In the genomic region with DNA sequence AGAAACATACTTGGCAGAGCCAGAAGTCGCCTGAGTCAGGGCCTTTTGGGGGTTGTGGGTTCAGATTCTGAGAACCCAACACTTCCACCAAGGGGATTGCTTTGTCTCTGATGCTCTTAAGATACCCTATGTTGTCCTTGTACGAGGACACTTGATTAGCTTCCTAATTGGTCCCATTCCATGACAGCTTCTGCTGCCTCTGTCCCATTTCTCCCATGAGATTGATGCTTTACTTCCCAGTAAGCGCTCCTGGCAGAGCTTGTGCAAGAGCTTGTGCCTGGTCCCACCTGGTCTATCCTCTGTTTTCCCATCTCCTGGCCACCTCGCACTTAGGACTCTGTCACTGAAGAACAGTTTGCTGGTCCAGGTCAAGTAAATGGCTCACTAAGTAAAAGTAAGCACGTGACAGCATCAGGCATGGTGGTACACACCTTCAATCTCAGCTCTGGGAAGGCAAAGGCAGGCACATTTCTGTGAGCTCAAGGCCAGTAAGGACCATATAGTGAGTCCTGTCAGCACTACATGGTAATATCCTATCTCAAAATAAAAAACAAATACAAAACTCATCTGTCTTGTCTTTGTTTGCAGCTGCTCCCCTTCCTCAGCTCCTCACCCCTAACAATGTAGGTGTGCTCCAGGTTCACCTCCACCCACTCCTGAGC, we compare ENCODE assay signal across 7 mouse cellular contexts. TPM values are rescaled to one million over a fixed set of nuclear protein-coding genes. Genes with fewer than 3 reads are reported as not detected.
DNase-seq lines count a peak whose midpoint lies in the region; ATAC-seq and TF ChIP-seq lines count a peak whose summit lies in the region.
"Not testable (repeated sequence)": the region's sequence is repeated elsewhere in the genome, so short reads cannot be mapped to it uniquely, and the experiment has no call there.

No protein-coding gene starts in this region.

- 54% methylated on average over 5 of the region's 5 CpGs for WGBS in liver, embryonic 12.5 days (ENCODE audit: insufficient replicate concordance)
- WGBS in midbrain, postnatal 0 days = 66% methylated on average over 5 of the region's 5 CpGs

- H3K9me3 ChIP-seq in liver, embryonic 12.5 days (replicated peaks) = peaks cover 15% of the 10 kb centered on the region
- H3K9me3 ChIP-seq in midbrain, postnatal 0 days (ENCODE audit: low read length) = peaks cover 16% of the 10 kb centered on the region; the same call in 1 of the 2 replicates

- H3K27me3 ChIP-seq in liver, embryonic 12.5 days (replicated peaks); midbrain, postnatal 0 days (ENCODE audit: insufficient read depth, low read length); splenic B cell, adult 2 months (ENCODE audit: control insufficient read depth, insufficient read depth, low read length, poor library complexity, severe bottlenecking): not testable (repeated sequence)

- H3K4me2 ChIP-seq in liver, embryonic 12.5 days; midbrain, postnatal 0 days (ENCODE audit: low read depth, low read length, poor library complexity, severe bottlenecking): not testable (repeated sequence)

- not testable (repeated sequence) for H3K36me3 ChIP-seq in liver, embryonic 12.5 days; midbrain, postnatal 0 days (ENCODE audit: insufficient read depth, low read length); splenic B cell, adult 2 months (ENCODE audit: control insufficient read depth, insufficient read depth, low read length, poor library complexity, severe bottlenecking)

- H3K4me1 ChIP-seq in liver, embryonic 12.5 days; midbrain, postnatal 0 days (ENCODE audit: insufficient read depth, low read length): not testable (repeated sequence)

- intact Hi-C loops in heart, postnatal 25 days (cut with DNase I) = not testable (repeated sequence)

- ATAC-seq in liver, embryonic 12.5 days = peak; percentile 38
- ATAC-seq in midbrain, postnatal 0 days (ENCODE audit: low FRiP score) = peak; percentile 39

- TF ChIP-seq CTCF in midbrain, postnatal 0 days (IDR thresholded peaks at IDR 0.05) = not testable (repeated sequence)

- H3K4me3 ChIP-seq in liver, embryonic 12.5 days; midbrain, postnatal 0 days (ENCODE audit: low read depth, low read length): not testable (repeated sequence)

- not testable (repeated sequence) for H3K9ac ChIP-seq in liver, embryonic 12.5 days; midbrain, postnatal 0 days (replicated peaks; ENCODE audit: low read length, poor library complexity, severe bottlenecking)

- peak; percentile 56 for DNase-seq in cerebellum, adult 9-11 months
- peak; percentile 54 to 67 for DNase-seq in frontal cortex, postnatal 14 days (ENCODE audit: low spot score in 2 of 2)
- peak; percentile 77 for DNase-seq in heart, postnatal 25 days (ENCODE audit: low spot score)
- peak; percentile 56 for DNase-seq in kidney, postnatal 10 days
- DNase-seq in midbrain, postnatal 0 days (ENCODE audit: low spot score) = not testable (repeated sequence)
- DNase-seq in splenic B cell, adult 2 months (ENCODE audit: low read depth, low spot score) = peak; percentile 29

- H3K27ac ChIP-seq in liver, embryonic 12.5 days; midbrain, postnatal 0 days (ENCODE audit: low read depth, low read length): not testable (repeated sequence)

RNA-seq across cellular contexts. Expression of gene Sfi1, which starts 30.9 kb away (rescaled TPM):
- 10 to 100 TPM; 19.1 to 21.7 TPM for total RNA-seq in heart, postnatal 25 days (2021)
- 6.5 and 6.9 TPM in 2 replicates for polyA plus RNA-seq in liver, embryonic 12.5 days (2016; fragmentation: Nextera tagmentation; extraction: Ambion mirVana)
- 16.3 and 17.6 TPM in 2 replicates for total RNA-seq in midbrain, postnatal 0 days (2014; rRNA removed)
- polyA plus RNA-seq in midbrain, postnatal 0 days (2015; fragmentation: Nextera tagmentation; extraction: Ambion mirVana) = 10.8 and 11.3 TPM in 2 replicates

RNA-seq across cellular contexts. Expression of gene Eif4enif1, which starts 39.8 kb away (rescaled TPM):
- 10 to 100 TPM; 42.1 to 45.1 TPM for total RNA-seq in heart, postnatal 25 days (2021)
- 38.8 and 44.4 TPM in 2 replicates for polyA plus RNA-seq in liver, embryonic 12.5 days (2016; fragmentation: Nextera tagmentation; extraction: Ambion mirVana)
- 56.9 and 59.6 TPM in 2 replicates for total RNA-seq in midbrain, postnatal 0 days (2014; rRNA removed)
- polyA plus RNA-seq in midbrain, postnatal 0 days (2015; fragmentation: Nextera tagmentation; extraction: Ambion mirVana) = 35.9 and 43.3 TPM in 2 replicates
